7 mouse cellular contexts compared by ENCODE assay signal in the genomic region with DNA sequence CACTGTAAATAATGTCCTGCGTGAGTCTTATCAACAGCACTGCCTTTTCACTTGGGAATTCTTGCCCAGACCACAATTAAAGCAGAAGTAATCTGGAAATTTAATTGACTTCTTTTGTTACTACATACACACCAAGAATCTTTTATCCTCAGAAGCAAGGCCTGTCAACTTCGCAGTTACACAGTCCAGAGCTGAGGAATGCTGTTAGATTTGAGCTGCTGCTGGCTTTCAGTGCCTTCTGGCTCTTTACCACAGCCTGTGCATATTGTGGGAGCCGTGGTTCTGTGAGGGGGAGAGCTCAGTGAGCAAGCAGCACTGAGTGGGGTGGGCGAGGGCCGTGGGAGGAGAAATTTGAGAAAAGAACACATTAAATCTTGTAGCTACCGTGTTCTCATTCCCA. TPM values are rescaled to one million over a fixed set of nuclear protein-coding genes. Genes with fewer than 3 reads are reported as not detected.
DNase-seq lines count a peak whose midpoint lies in the region; ATAC-seq and TF ChIP-seq lines count a peak whose summit lies in the region.

No protein-coding gene starts in this region.

- H3K9me3 ChIP-seq in midbrain, embryonic 13.5 days, result no peaks in the 10 kb centered on the region
- no peaks in the 10 kb centered on the region for H3K9me3 ChIP-seq in midbrain, embryonic 15.5 days
- H3K9me3 ChIP-seq in heart, embryonic 13.5 days, result no peaks in the 10 kb centered on the region
- H3K9me3 ChIP-seq in stomach, postnatal 0 days (ENCODE audit: control insufficient read depth, low read length), result no peaks in the 10 kb centered on the region

- H3K27me3 ChIP-seq in midbrain, embryonic 13.5 days, result no peaks in the 10 kb centered on the region
- no peaks in the 10 kb centered on the region for H3K27me3 ChIP-seq in midbrain, embryonic 15.5 days (replicated peaks)
- H3K27me3 ChIP-seq in heart, embryonic 13.5 days (replicated peaks), result no peaks in the 10 kb centered on the region
- H3K27me3 ChIP-seq in stomach, postnatal 0 days (ENCODE audit: control insufficient read depth, insufficient read depth, low read length), result no peaks in the 10 kb centered on the region

- no peak for TF ChIP-seq EP300 in stomach, postnatal 0 days (optimal IDR thresholded peaks at IDR 0.05)

- ATAC-seq in midbrain, embryonic 13.5 days, result no peak
- no peak for ATAC-seq in midbrain, embryonic 15.5 days (replicated peaks)
- ATAC-seq in heart, embryonic 13.5 days (ENCODE audit: extremely low read depth, insufficient number of reproducible peaks, low FRiP score, low TSS enrichment), result no peak
- ATAC-seq in stomach, postnatal 0 days (ENCODE audit: low FRiP score, low TSS enrichment), result peak; percentile 38
- no peak for ATAC-seq in monocyte, adult 5-6 weeks (replicated peaks; ENCODE audit: insufficient number of reproducible peaks, low FRiP score, low TSS enrichment, poor library complexity, severe bottlenecking)

- H3K9ac ChIP-seq in midbrain, embryonic 13.5 days (replicated peaks), result peak overlapping the region; percentile 49
- no peak overlapping the region for H3K9ac ChIP-seq in midbrain, embryonic 15.5 days
- H3K9ac ChIP-seq in heart, embryonic 13.5 days, result peak overlapping the region; percentile 99
- H3K9ac ChIP-seq in stomach, postnatal 0 days (ENCODE audit: low read length), result no peak overlapping the region

- H3K4me2 ChIP-seq in midbrain, embryonic 13.5 days (replicated peaks), result no peak overlapping the region
- no peak overlapping the region for H3K4me2 ChIP-seq in midbrain, embryonic 15.5 days
- peak overlapping the region; percentile 84 for H3K4me2 ChIP-seq in heart, embryonic 13.5 days
- peak overlapping the region; percentile 23 for H3K4me2 ChIP-seq in stomach, postnatal 0 days (replicated peaks; ENCODE audit: low read depth)

- peak; percentile 61 to 82 for DNase-seq in left cerebral cortex, adult 9 months (ENCODE audit: low spot score in 2 of 2)
- DNase-seq in stomach, postnatal 0 days (ENCODE audit: low spot score), result peak; percentile 46
- DNase-seq in ovary, adult 18-20 months (ENCODE audit: low spot score), result no peak

- peaks cover 36% of the 10 kb centered on the region for H3K4me1 ChIP-seq in midbrain, embryonic 13.5 days (replicated peaks)
- H3K4me1 ChIP-seq in midbrain, embryonic 15.5 days, result peaks cover 43% of the 10 kb centered on the region
- peaks cover 78% of the 10 kb centered on the region for H3K4me1 ChIP-seq in heart, embryonic 13.5 days
- H3K4me1 ChIP-seq in stomach, postnatal 0 days (replicated peaks; ENCODE audit: control insufficient read depth, insufficient read depth), result 0 out of 2 replicates have a peak, but pooled peaks cover 7% of the 10 kb centered on the region

- TF ChIP-seq CTCF in stomach, postnatal 0 days (IDR thresholded peaks at IDR 0.05; ENCODE audit: low read depth), result no peak

- no peaks in the 10 kb centered on the region for H3K36me3 ChIP-seq in midbrain, embryonic 13.5 days
- H3K36me3 ChIP-seq in midbrain, embryonic 15.5 days (replicated peaks), result no peaks in the 10 kb centered on the region
- H3K36me3 ChIP-seq in heart, embryonic 13.5 days, result peaks cover 14% of the 10 kb centered on the region; the same call in 1 of the 2 replicates
- no peaks in the 10 kb centered on the region for H3K36me3 ChIP-seq in stomach, postnatal 0 days (ENCODE audit: control insufficient read depth, insufficient read depth, low read length)

- 76% methylated on average over 6 of the region's 6 CpGs for WGBS in midbrain, embryonic 13.5 days
- 77% methylated on average over 6 of the region's 6 CpGs for WGBS in midbrain, embryonic 15.5 days
- WGBS in heart, embryonic 13.5 days, result 16% methylated on average over 6 of the region's 6 CpGs
- 8% methylated on average over 6 of the region's 6 CpGs for WGBS in stomach, postnatal 0 days

- no peak overlapping the region for H3K27ac ChIP-seq in midbrain, embryonic 13.5 days
- H3K27ac ChIP-seq in midbrain, embryonic 15.5 days, result no peak overlapping the region
- peak overlapping the region; percentile 95 for H3K27ac ChIP-seq in heart, embryonic 13.5 days (replicated peaks)
- peak overlapping the region; percentile 78 for H3K27ac ChIP-seq in stomach, postnatal 0 days (replicated peaks)

- no peak overlapping the region for H3K4me3 ChIP-seq in midbrain, embryonic 13.5 days (replicated peaks)
- H3K4me3 ChIP-seq in midbrain, embryonic 15.5 days, result no peak overlapping the region
- peak overlapping the region; percentile 91; the same call in 1 of the 2 replicates for H3K4me3 ChIP-seq in heart, embryonic 13.5 days
- H3K4me3 ChIP-seq in stomach, postnatal 0 days (ENCODE audit: low read depth, low read length), result no peak overlapping the region

RNA-seq across cellular contexts. Expression of gene Arpc2, which starts 4.4 kb away (rescaled TPM):
- 384 and 393 TPM in 2 replicates for polyA plus RNA-seq in midbrain, embryonic 13.5 days (2015; fragmentation: Nextera tagmentation; extraction: Ambion mirVana)
- polyA plus RNA-seq in midbrain, embryonic 15.5 days (2015; fragmentation: Nextera tagmentation; extraction: Ambion mirVana), result 396 and 398 TPM in 2 replicates
- 400 and 438 TPM in 2 replicates for polyA plus RNA-seq in heart, embryonic 13.5 days (2015; fragmentation: Nextera tagmentation; extraction: Ambion mirVana)
- polyA plus RNA-seq in stomach, postnatal 0 days (2015; fragmentation: Nextera tagmentation; extraction: Ambion mirVana), result 585 and 595 TPM in 2 replicates
- total RNA-seq in monocyte, adult 5-6 weeks (2017), result 755 to 1,060 TPM (median 1,019 TPM) in 3 replicates

RNA-seq across cellular contexts. Expression of gene Gpbar1, which starts 38.0 kb away (rescaled TPM):
- polyA plus RNA-seq in midbrain, embryonic 13.5 days (2015; fragmentation: Nextera tagmentation; extraction: Ambion mirVana), result 0.24 and 0.31 TPM in 2 replicates
- polyA plus RNA-seq in midbrain, embryonic 15.5 days (2015; fragmentation: Nextera tagmentation; extraction: Ambion mirVana), result 0.15 and 0.17 TPM in 2 replicates
- polyA plus RNA-seq in heart, embryonic 13.5 days (2015; fragmentation: Nextera tagmentation; extraction: Ambion mirVana), result 0.36 and 0.64 TPM in 2 replicates
- 0.51 and 0.63 TPM in 2 replicates for polyA plus RNA-seq in stomach, postnatal 0 days (2015; fragmentation: Nextera tagmentation; extraction: Ambion mirVana)
- total RNA-seq in monocyte, adult 5-6 weeks (2017), result not detected in 3 replicates

RNA-seq across cellular contexts. Expression of gene Aamp, which starts 44.2 kb away (rescaled TPM):
- polyA plus RNA-seq in midbrain, embryonic 13.5 days (2015; fragmentation: Nextera tagmentation; extraction: Ambion mirVana), result 198 and 203 TPM in 2 replicates
- 217 and 229 TPM in 2 replicates for polyA plus RNA-seq in midbrain, embryonic 15.5 days (2015; fragmentation: Nextera tagmentation; extraction: Ambion mirVana)
- 164 and 188 TPM in 2 replicates for polyA plus RNA-seq in heart, embryonic 13.5 days (2015; fragmentation: Nextera tagmentation; extraction: Ambion mirVana)
- polyA plus RNA-seq in stomach, postnatal 0 days (2015; fragmentation: Nextera tagmentation; extraction: Ambion mirVana), result 154 and 157 TPM in 2 replicates
- total RNA-seq in monocyte, adult 5-6 weeks (2017), result 105 to 159 TPM (median 131 TPM) in 3 replicates

RNA-seq across cellular contexts. Expression of gene Pnkd, which starts 44.4 kb away (rescaled TPM):
- polyA plus RNA-seq in midbrain, embryonic 13.5 days (2015; fragmentation: Nextera tagmentation; extraction: Ambion mirVana), result 81.5 and 92.2 TPM in 2 replicates
- polyA plus RNA-seq in midbrain, embryonic 15.5 days (2015; fragmentation: Nextera tagmentation; extraction: Ambion mirVana), result 114 and 117 TPM in 2 replicates
- polyA plus RNA-seq in heart, embryonic 13.5 days (2015; fragmentation: Nextera tagmentation; extraction: Ambion mirVana), result 227 and 252 TPM in 2 replicates
- 84.8 and 88.2 TPM in 2 replicates for polyA plus RNA-seq in stomach, postnatal 0 days (2015; fragmentation: Nextera tagmentation; extraction: Ambion mirVana)
- 14.7 to 18.6 TPM (median 17.1 TPM) in 3 replicates for total RNA-seq in monocyte, adult 5-6 weeks (2017)

RNA-seq across cellular contexts. Expression of gene Cxcr1, which starts 45.9 kb away (rescaled TPM):
- polyA plus RNA-seq in midbrain, embryonic 13.5 days (2015; fragmentation: Nextera tagmentation; extraction: Ambion mirVana), result not detected in 2 replicates
- polyA plus RNA-seq in midbrain, embryonic 15.5 days (2015; fragmentation: Nextera tagmentation; extraction: Ambion mirVana), result not detected in 2 replicates
- polyA plus RNA-seq in heart, embryonic 13.5 days (2015; fragmentation: Nextera tagmentation; extraction: Ambion mirVana), result not detected in 2 replicates
- 0.08 TPM in 1 of 2 replicates, not detected in the other for polyA plus RNA-seq in stomach, postnatal 0 days (2015; fragmentation: Nextera tagmentation; extraction: Ambion mirVana)
- not detected in 3 replicates for total RNA-seq in monocyte, adult 5-6 weeks (2017)

Comparison
In these comparisons a context has a peak if more than half of its experiments do, and no peak if none do; other contexts are left out.
1. H3K9ac ChIP-seq: peak in midbrain, embryonic 13.5 days (single experiment) and heart, embryonic 13.5 days (single experiment); none in midbrain, embryonic 15.5 days (single experiment) and stomach, postnatal 0 days (single experiment).
2. H3K27ac ChIP-seq: peak in heart, embryonic 13.5 days (single experiment) and stomach, postnatal 0 days (single experiment); none in midbrain, embryonic 13.5 days (single experiment) and midbrain, embryonic 15.5 days (single experiment).
3. H3K4me2 ChIP-seq: peak in heart, embryonic 13.5 days (single experiment) and stomach, postnatal 0 days (single experiment); none in midbrain, embryonic 13.5 days (single experiment) and midbrain, embryonic 15.5 days (single experiment).